Mouse (Mus musculus) heart, embryonic 12.5 days (tissue): ENCODE measurements around the gene Ubtd1. TPM values are rescaled to one million over a fixed set of nuclear protein-coding genes. Genes with fewer than 3 reads are reported as not detected.
"Not testable (repeated sequence)": the region's sequence is repeated elsewhere in the genome, so short reads cannot be mapped to it uniquely, and the experiment has no call there.

Source experiments
- ATAC-seq: fragments of 200-750 bp; cut with Nextera tagmentation; 2 replicates; pipeline ENCODE4 v1.8.0; 2017; ENCODE audit warnings: moderate TSS enrichment, moderate library complexity; ENCODE audit not compliant: insufficient number of reproducible peaks, low FRiP score
- H3K27ac ChIP-seq: fragments of 300-500 bp; sonication (generic); 2 replicates; pipeline ENCODE4 v1.5.1; 2016; ENCODE audit warnings: mild to moderate bottlenecking, moderate library complexity; ENCODE audit not compliant: poor library complexity, severe bottlenecking
- H3K27me3 ChIP-seq: fragments of 300-500 bp; sonication (generic); replicated peaks from 2 replicates; pipeline ENCODE4 v1.6.1; 2016; ENCODE audit warnings: mild to moderate bottlenecking, moderate library complexity
- H3K36me3 ChIP-seq: fragments of 300-500 bp; sonication (generic); 2 replicates; pipeline ENCODE4 v1.6.1; 2016; ENCODE audit warnings: mild to moderate bottlenecking, moderate library complexity
- H3K4me1 ChIP-seq: fragments of 300-500 bp; sonication (generic); replicated peaks from 2 replicates; pipeline ENCODE4 v1.6.1; 2016; ENCODE audit warnings: mild to moderate bottlenecking
- H3K4me2 ChIP-seq: fragments of 300-500 bp; sonication (generic); 2 replicates; pipeline ENCODE4 v1.6.1; 2016; ENCODE audit warnings: mild to moderate bottlenecking, moderate library complexity
- H3K4me3 ChIP-seq: fragments of 300-500 bp; sonication (generic); 2 replicates; pipeline ENCODE4 v1.5.1; 2016; ENCODE audit warnings: mild to moderate bottlenecking
- H3K9ac ChIP-seq: fragments of 300-500 bp; sonication (generic); 2 replicates; pipeline ENCODE4 v1.6.1; 2016; ENCODE audit warnings: mild to moderate bottlenecking, moderate library complexity
- H3K9me3 ChIP-seq: fragments of 300-500 bp; sonication (generic); replicated peaks from 2 replicates; pipeline ENCODE4 v1.6.1; 2016; ENCODE audit warnings: mild to moderate bottlenecking, moderate library complexity
- WGBS: fragments of 180-500 bp; shearing (Covaris S2); methylation state at CpG from one replicate; pipeline ENCODE4 v1.1.7; 2016; 5-methylcytosine and 5-hydroxymethylcytosine counted together
- polyA plus RNA-seq: library from polyadenylated mRNA; unstranded; fragments of >200 nt; fragmentation: Nextera tagmentation; extraction: Ambion mirVana; gene quantifications from 2 replicates; pipeline ENCODE4 v1.2.1, GENCODE M21; 2016

Gene Ubtd1
- polyA plus RNA-seq, 1 experiment from 2014 or later = 13.8 TPM

DNA sequence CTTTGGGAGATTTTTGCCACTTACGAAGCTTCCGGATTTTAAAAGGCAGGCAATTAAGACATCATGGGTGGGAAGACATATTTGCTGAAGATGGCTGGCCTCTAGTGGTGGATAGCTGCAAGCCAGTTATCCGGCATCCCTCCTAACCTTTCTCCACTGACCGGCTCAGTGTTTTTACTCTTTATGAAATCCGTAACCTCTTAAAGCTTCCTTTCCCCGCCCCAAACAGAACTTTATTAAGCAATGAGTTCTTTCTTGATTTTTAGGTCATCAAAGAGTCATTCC lies 87.6 kb downstream of the Ubtd1 start:
- Histone ChIP-seq H3K27me3 (no peaks in the 10 kb centered on the region), H3K27ac (no peak overlapping the region), H3K9me3 (no peaks in the 10 kb centered on the region), H3K4me2 (no peak overlapping the region), H3K36me3 (no peaks in the 10 kb centered on the region), H3K4me3 (no peak overlapping the region), H3K4me1 (0 out of 2 replicates have a peak, but pooled peaks cover 6% of the 10 kb centered on the region), H3K9ac (no peak overlapping the region)
- 50% methylated on average over 6 of the region's 6 CpGs for WGBS
- no peak for ATAC-seq

DNA sequence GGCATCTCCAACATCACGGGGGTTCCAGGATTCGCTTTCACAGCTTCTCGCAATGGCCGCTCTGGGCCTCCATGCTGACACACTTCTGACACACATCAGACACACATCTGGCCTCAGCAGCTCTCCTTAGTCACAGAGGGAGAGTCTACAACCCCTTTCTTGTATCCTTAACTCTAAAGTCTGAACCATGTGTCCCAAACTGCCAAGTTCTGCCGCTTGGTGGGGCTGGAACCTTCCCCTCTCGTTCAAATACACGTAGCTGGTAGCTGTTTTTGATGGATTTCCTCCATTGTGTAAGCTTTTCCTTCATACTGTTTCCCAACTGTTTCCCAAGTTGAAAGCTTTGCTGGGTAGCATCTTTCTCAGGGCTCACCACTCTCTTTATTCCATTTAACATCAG lies 89.7 kb downstream of the Ubtd1 start:
- no peaks in the 10 kb centered on the region for H3K9me3 ChIP-seq
- H3K4me1 ChIP-seq = 0 out of 2 replicates have a peak, but pooled peaks cover 6% of the 10 kb centered on the region
- no peak overlapping the region for H3K4me3 ChIP-seq
- no peak overlapping the region for H3K9ac ChIP-seq
- no peak overlapping the region for H3K4me2 ChIP-seq
- WGBS = 71% methylated on average over 7 of the region's 7 CpGs
- no peak for ATAC-seq
- H3K36me3 ChIP-seq = peaks cover 15% of the 10 kb centered on the region
- H3K27me3 ChIP-seq = no peaks in the 10 kb centered on the region
- H3K27ac ChIP-seq = no peak overlapping the region

DNA sequence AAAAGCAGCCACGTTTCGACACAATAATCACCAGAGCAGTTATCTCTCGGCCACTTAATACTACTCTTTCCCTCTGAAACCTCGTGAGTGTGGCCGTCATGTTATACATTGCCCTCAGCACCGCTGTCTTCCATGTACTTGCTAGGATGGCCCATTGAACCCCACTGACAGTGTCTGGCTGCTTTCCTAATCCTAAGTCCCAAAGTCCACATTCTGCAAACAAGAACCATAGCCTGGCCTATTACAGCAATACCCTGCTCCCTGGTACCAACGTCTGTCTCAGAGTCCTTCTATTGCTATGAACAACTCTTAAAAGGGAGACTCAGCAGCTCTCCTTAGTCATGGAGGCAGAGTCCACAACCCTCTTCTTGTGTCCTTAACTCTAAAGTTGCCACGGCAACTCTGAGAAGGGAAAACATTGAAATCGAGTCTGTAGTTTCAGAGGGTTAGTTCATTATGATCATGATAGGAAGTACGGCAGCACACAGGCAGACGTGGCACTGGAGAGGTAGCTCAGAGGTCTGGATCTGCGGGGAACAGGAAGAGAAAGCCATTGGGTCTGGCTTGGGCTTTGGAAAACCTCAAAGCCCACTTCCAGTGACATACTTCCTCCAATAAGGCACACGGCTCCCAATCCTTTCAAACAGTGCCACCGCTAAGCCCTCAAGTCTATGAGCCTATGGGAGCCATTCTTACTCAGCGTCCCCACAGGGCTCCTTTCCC lies 90.5 kb downstream of the Ubtd1 start:
- WGBS = 70% methylated on average over 15 of the region's 15 CpGs
- Histone ChIP-seq H3K9me3 (no peaks in the 10 kb centered on the region), H3K9ac (no peak overlapping the region), H3K27me3 (no peaks in the 10 kb centered on the region), H3K4me2 (no peak overlapping the region), H3K4me3 (no peak overlapping the region), H3K4me1 (0 out of 2 replicates have a peak, but pooled peaks cover 6% of the 10 kb centered on the region), H3K36me3 (peaks cover 15% of the 10 kb centered on the region), H3K27ac (no peak overlapping the region)
- no peak for ATAC-seq

DNA sequence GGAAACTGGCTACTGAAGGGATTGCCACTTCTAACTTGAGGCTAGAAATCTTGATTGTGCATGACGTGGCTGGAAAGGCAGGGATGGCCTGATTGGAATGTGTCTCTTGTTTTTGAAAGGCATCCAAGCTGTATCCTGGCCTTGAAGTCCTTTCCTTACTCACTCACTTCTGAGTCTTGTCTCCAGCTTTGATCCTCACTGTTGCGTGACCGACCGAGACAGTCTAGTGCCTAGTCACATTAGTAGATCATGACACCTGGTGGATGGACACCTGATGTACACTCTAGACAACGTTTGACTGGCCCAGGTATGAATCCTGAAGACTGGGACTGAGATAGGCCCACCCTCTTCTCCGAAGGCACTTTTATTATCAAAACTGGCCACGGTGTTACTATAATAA lies 91.2 kb downstream of the Ubtd1 start:
- H3K27ac ChIP-seq = no peak overlapping the region
- H3K4me3 ChIP-seq = no peak overlapping the region
- no peak for ATAC-seq
- H3K9me3 ChIP-seq = no peaks in the 10 kb centered on the region
- H3K36me3 ChIP-seq = peaks cover 15% of the 10 kb centered on the region
- 71% methylated on average over 7 of the region's 7 CpGs for WGBS
- H3K9ac ChIP-seq = no peak overlapping the region
- no peak overlapping the region for H3K4me2 ChIP-seq
- no peaks in the 10 kb centered on the region for H3K27me3 ChIP-seq
- 0 out of 2 replicates have a peak, but pooled peaks cover 6% of the 10 kb centered on the region for H3K4me1 ChIP-seq

DNA sequence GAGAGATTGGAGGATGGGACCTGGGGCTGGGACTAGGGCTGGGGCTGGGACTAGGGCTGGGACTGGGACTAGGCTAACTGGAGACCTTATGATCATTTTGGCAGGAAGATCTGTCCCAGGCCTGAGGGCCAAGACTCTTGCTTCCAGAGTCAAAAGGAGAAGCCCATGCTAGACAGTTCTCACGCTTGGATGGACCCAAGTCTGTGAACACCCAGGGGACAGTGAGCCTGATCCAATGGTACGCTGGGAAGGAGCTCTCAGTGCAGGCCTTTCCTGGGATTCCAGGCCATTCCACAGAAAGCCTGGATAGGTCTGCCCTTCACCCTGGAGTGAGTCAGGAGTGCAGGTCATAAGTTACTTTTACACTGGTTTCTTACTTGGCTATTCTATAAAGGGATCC lies 93.5 kb downstream of the Ubtd1 start:
- H3K27me3 ChIP-seq = no peaks in the 10 kb centered on the region
- no peaks in the 10 kb centered on the region for H3K9me3 ChIP-seq
- H3K4me3 ChIP-seq = no peak overlapping the region
- peaks cover 15% of the 10 kb centered on the region for H3K36me3 ChIP-seq
- ATAC-seq = no peak
- H3K9ac ChIP-seq = no peak overlapping the region
- no peaks in the 10 kb centered on the region for H3K4me1 ChIP-seq
- 83% methylated on average over 2 of the region's 2 CpGs for WGBS
- H3K4me2 ChIP-seq = no peak overlapping the region
- no peak overlapping the region for H3K27ac ChIP-seq

DNA sequence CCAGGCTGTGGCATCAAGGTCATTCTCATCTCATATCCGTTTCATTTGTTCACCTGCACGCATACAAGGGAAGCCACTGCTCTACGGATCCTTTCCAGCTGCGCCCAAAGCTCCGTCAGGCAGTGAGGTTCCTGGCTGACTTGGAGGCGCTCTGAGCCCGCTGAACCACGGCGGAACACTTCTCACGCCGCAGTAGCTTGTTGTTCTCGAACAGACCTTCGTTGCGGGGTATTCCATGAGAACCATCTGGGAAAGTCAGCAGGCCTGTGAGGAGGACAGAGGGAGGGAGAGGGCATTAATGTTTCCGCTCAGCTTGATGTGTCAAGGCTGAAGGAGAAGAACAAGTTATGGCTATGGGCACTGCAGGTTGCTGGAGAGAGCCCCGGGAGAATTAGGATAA lies 94.4 kb downstream of the Ubtd1 start:
- Histone ChIP-seq H3K4me3 (no peak overlapping the region), H3K27me3 (no peaks in the 10 kb centered on the region), H3K4me2 (no peak overlapping the region), H3K27ac (no peak overlapping the region), H3K9ac (no peak overlapping the region), H3K9me3 (no peaks in the 10 kb centered on the region), H3K4me1 (no peaks in the 10 kb centered on the region), H3K36me3 (peaks cover 15% of the 10 kb centered on the region)
- no peak for ATAC-seq
- 85% methylated on average over 16 of the region's 16 CpGs for WGBS

GRCm38 (mm10) chr19:42078566-42078965 lies 97.0 kb downstream of the Ubtd1 start:
- Histone ChIP-seq H3K36me3 (peaks cover 15% of the 10 kb centered on the region), H3K27ac (no peak overlapping the region), H3K27me3 (no peaks in the 10 kb centered on the region), H3K9ac (no peak overlapping the region), H3K4me1 (no peaks in the 10 kb centered on the region), H3K4me2 (no peak overlapping the region), H3K4me3 (no peak overlapping the region), H3K9me3 (no peaks in the 10 kb centered on the region)
- no peak for ATAC-seq
- 86% methylated on average over 8 of the region's 8 CpGs for WGBS

DNA sequence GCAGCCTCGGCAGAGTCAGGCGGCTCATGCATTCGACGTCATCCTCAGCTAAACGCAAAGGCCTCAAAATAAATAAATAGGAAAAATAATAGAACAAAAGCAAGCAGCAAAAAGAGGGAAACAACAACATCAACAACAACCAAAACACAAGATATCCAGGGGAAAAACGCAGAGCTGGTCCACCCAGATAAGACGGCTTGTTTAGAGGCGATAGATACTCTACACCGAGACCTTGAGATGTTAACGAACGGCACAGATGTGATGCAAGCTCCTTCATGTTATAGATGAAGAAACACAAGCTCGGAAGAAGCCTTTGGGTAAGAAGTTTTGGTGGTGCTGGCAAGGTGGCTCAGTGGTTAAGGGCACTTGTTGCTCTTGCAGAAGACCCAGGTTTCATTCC lies 97.4 kb downstream of the Ubtd1 start:
- H3K4me2 ChIP-seq = no peak overlapping the region
- H3K27ac ChIP-seq = no peak overlapping the region
- H3K36me3 ChIP-seq = peaks cover 15% of the 10 kb centered on the region
- H3K4me1 ChIP-seq = no peaks in the 10 kb centered on the region
- no peak for ATAC-seq
- H3K27me3 ChIP-seq = no peaks in the 10 kb centered on the region
- H3K4me3 ChIP-seq = no peak overlapping the region
- no peak overlapping the region for H3K9ac ChIP-seq
- WGBS = 87% methylated on average over 12 of the region's 12 CpGs
- no peaks in the 10 kb centered on the region for H3K9me3 ChIP-seq

DNA sequence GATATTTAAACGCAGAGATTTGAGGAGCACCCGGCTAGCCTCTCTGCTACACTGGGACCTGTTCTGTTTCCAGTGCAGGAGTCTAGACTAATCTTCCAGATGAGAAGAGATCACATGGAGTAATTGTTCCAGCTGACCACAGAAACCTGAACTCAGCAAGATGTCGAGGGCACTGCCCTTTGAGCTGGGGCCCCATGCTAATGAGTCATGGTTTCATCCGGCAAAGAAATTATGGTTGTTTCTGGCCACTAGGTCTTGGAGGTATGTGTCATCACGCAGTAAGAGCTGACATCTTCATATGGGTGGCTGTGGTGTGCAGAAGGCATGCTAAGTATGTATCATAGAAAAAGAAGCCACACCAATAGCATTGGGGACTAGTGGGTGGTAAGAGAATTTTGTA lies 98.4 kb downstream of the Ubtd1 start:
- no peak overlapping the region for H3K4me2 ChIP-seq
- H3K27ac ChIP-seq = no peak overlapping the region
- no peaks in the 10 kb centered on the region for H3K9me3 ChIP-seq
- peaks cover 12% of the 10 kb centered on the region for H3K36me3 ChIP-seq
- 73% methylated on average over 5 of the region's 5 CpGs for WGBS
- ATAC-seq = no peak
- no peak overlapping the region for H3K9ac ChIP-seq
- no peak overlapping the region for H3K4me3 ChIP-seq
- H3K4me1 ChIP-seq = no peaks in the 10 kb centered on the region
- H3K27me3 ChIP-seq = no peaks in the 10 kb centered on the region

DNA sequence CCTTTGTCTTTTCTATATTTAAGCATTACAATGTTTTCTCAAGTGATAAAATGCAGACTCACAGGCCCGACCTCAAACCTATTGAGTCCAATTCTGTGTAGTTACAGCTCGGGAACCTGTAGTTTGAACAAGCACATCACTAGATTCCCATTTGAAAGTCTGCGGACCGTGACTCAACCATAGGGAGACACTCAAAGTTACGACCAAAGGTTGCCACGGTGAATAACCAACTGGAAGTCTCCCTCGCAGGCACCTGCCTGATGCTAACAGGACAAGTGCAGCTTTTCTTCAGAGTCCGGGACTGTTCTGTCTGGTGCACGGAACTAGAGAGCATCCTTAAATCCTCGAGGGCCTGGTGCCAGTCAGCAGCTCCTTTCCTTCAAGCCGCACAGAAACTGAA lies 98.9 kb downstream of the Ubtd1 start:
- 81% methylated on average over 11 of the region's 11 CpGs for WGBS
- H3K27ac ChIP-seq = no peak overlapping the region
- no peak for ATAC-seq
- H3K27me3 ChIP-seq = no peaks in the 10 kb centered on the region
- H3K4me2 ChIP-seq = no peak overlapping the region
- H3K9me3 ChIP-seq = no peaks in the 10 kb centered on the region
- H3K4me3 ChIP-seq = no peak overlapping the region
- H3K4me1 ChIP-seq = peaks cover under 1% of the 10 kb centered on the region
- H3K9ac ChIP-seq = no peak overlapping the region
- H3K36me3 ChIP-seq = peaks cover 7% of the 10 kb centered on the region

- H3K9me3 ChIP-seq, H3K4me3 ChIP-seq, H3K27me3 ChIP-seq, H3K4me2 ChIP-seq, H3K36me3 ChIP-seq, H3K9ac ChIP-seq, H3K4me1 ChIP-seq, ATAC-seq, H3K27ac ChIP-seq: not testable (repeated sequence)
- WGBS = 86% methylated on average over 5 of the region's 5 CpGs
These were observed 100.0 kb downstream of the Ubtd1 start for GRCm38 (mm10) chr19:42081613-42082012.
